Mouse (Mus musculus) G1E (cell line): Measurements from ENCODE around the gene Tlx3. TPM values are rescaled to one million over a fixed set of nuclear protein-coding genes. Genes with fewer than 3 reads are reported as not detected.

Experiments used
- ATAC-seq: 2 replicates; pipeline ENCODE4 v1.8.0; 2016; ENCODE audit warnings: mild to moderate bottlenecking; ENCODE audit not compliant: insufficient number of reproducible peaks, poor library complexity, low FRiP score, severe bottlenecking; ENCODE audit errors: extremely low read depth
- DNase-seq: peaks from one replicate; pipeline ENCODE4 v3.0.0; 2012; ENCODE audit warnings: low spot score
- H3K27me3 ChIP-seq: 2 replicates; pipeline ENCODE4 v1.6.1; 2012; ENCODE audit warnings: mild to moderate bottlenecking, low read length, inconsistent platforms; ENCODE audit not compliant: insufficient read depth
- H3K36me3 ChIP-seq: replicated peaks from 2 replicates; pipeline ENCODE3; 2012; ENCODE audit warnings: mild to moderate bottlenecking, inconsistent platforms
- H3K4me1 ChIP-seq: 2 replicates; pipeline ENCODE4 v1.6.1; 2012; ENCODE audit warnings: low read depth, low read length, inconsistent platforms, mixed read lengths; ENCODE audit not compliant: insufficient read depth
- H3K4me3 ChIP-seq: 2 replicates; pipeline ENCODE4 v1.5.1; 2012; ENCODE audit warnings: low read depth, mild to moderate bottlenecking, inconsistent platforms, low read length, moderate library complexity, mixed read lengths
- H3K9me3 ChIP-seq: replicated peaks from 2 replicates; pipeline ENCODE4 v1.6.1; 2012; ENCODE audit warnings: inconsistent platforms
- CTCF ChIP-seq: IDR thresholded peaks from 2 replicates; pipeline ENCODE4 v1.5.1; 2012; ENCODE audit warnings: low read depth, low read length, inconsistent platforms, mixed read lengths
- GATA1 ChIP-seq: IDR thresholded peaks from 2 replicates; pipeline ENCODE4 v1.6.1; 2012; ENCODE audit warnings: borderline replicate concordance, low read length, inconsistent platforms, mixed read lengths
- GATA2 ChIP-seq: IDR thresholded peaks from 2 replicates; pipeline ENCODE4 v1.6.1; 2012; ENCODE audit warnings: low read depth, low read length, inconsistent platforms, borderline replicate concordance
- POLR2AphosphoS5 ChIP-seq: IDR thresholded peaks from 2 replicates; pipeline ENCODE4 v1.6.1; 2012; ENCODE audit warnings: low read depth, low read length, inconsistent platforms; ENCODE audit not compliant: insufficient replicate concordance
- TAL1 ChIP-seq: conservative IDR thresholded peaks from 2 replicates; pipeline ENCODE4 v1.6.1; 2012; ENCODE audit warnings: low read depth, low read length, inconsistent platforms, mixed read lengths
- polyA plus RNA-seq: library from polyadenylated mRNA; stranded (reverse); fragments of >175 nt; gene quantifications from 2 replicates; pipeline ENCODE4 v1.2.3, GENCODE M21; 2012
- total RNA-seq, 2 experiments: library from RNA; stranded (forward) in 1 of 2; stranded (reverse) in 1 of 2; fragments of 200-1000 nt in 1 of 2; fragments of >200 nt in 1 of 2; fragmentation: Nextera tagmentation in 1 of 2; gene quantifications; 2 replicates each; pipeline ENCODE4 v1.2.3; 2014 to 2017

The Tlx3 gene
- total and polyA plus RNA-seq, 3 experiments: 0.03 TPM; not detected in 2

- no peaks in the 10 kb centered on the region for H3K36me3 ChIP-seq
- DNase-seq (no peak), ATAC-seq (no peak)
- H3K4me3 ChIP-seq: no peak overlapping the region
- peaks cover 10% of the 10 kb centered on the region for H3K27me3 ChIP-seq
- H3K4me1 ChIP-seq: no peaks in the 10 kb centered on the region
- peaks cover 4% of the 10 kb centered on the region for H3K9me3 ChIP-seq
- no peak for TF ChIP-seq CTCF
- no peak for TF ChIP-seq GATA2
- TF ChIP-seq GATA1: no peak
- TF ChIP-seq TAL1: no peak
- TF ChIP-seq POLR2AphosphoS5: no peak
Measured at GRCm38 (mm10) chr11:33193695-33194094, 9.7 kb downstream of the Tlx3 start.

DNA sequence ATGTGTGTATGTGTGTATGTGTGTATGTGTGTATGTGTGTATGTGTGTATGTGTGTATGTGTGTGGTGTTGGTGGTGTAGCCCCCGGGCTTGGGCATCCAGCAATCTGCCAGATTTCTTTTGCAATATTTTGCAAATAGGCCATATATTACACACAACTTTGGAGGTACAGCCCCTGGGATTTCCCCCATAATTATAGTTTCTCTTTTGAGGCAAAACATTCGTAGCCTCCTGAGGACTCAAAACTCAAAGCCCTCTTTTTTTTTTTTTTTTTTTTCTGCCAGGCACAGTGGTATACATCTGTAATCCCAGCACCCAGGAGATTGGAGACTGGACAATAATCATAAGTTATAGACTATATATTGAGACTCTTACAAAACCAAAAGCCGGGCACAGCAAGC, 21.6 kb downstream of the Tlx3 start:
- no peaks in the 10 kb centered on the region for H3K4me1 ChIP-seq
- ATAC-seq (no peak), DNase-seq (no peak)
- no peaks in the 10 kb centered on the region for H3K36me3 ChIP-seq
- H3K9me3 ChIP-seq: no peaks in the 10 kb centered on the region
- no peak for TF ChIP-seq GATA2
- TF ChIP-seq TAL1: no peak
- TF ChIP-seq GATA1: no peak
- TF ChIP-seq POLR2AphosphoS5: no peak
- TF ChIP-seq CTCF: no peak
- no peak overlapping the region for H3K4me3 ChIP-seq
- H3K27me3 ChIP-seq: peaks cover 29% of the 10 kb centered on the region

DNA sequence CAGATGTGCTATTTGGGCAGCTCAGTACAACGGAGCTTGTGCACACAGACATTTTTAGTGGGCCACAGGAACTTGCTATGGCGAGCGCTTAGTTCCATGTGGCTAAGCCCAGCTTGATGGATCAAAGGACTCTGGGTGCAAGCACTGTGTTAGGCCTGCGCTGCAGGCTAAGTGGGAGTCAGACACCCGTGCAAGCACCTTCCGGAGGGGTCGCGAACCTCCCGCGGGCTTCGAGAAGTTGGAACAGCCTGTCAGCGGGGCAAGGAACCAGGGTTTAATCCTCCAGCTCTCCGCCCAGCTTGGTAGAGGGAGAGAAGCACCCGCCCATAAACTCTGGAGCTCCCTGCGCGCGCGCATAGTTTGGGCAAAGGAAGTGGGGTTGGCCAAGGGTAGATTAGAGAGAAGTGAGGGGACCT, 22.7 kb downstream of the Tlx3 start:
- ATAC-seq (no peak), DNase-seq (no peak)
- Histone ChIP-seq H3K4me3 (no peak overlapping the region), H3K36me3 (no peaks in the 10 kb centered on the region), H3K27me3 (peaks cover 29% of the 10 kb centered on the region), H3K4me1 (no peaks in the 10 kb centered on the region), H3K9me3 (no peaks in the 10 kb centered on the region)
- TF ChIP-seq GATA2 (no peak), POLR2AphosphoS5 (no peak), TAL1 (no peak), CTCF (no peak), GATA1 (no peak)

GRCm38 (mm10) chr11:33179802-33180201, 23.6 kb downstream of the Tlx3 start:
- TF ChIP-seq TAL1 (no peak), CTCF (no peak), GATA1 (no peak), GATA2 (no peak), POLR2AphosphoS5 (no peak)
- Histone ChIP-seq H3K4me1 (no peaks in the 10 kb centered on the region), H3K36me3 (no peaks in the 10 kb centered on the region), H3K27me3 (peaks cover 32% of the 10 kb centered on the region), H3K4me3 (no peak overlapping the region), H3K9me3 (no peaks in the 10 kb centered on the region)
- no peak for ATAC-seq
- DNase-seq: no peak

- Histone ChIP-seq H3K36me3 (no peaks in the 10 kb centered on the region), H3K4me3 (no peak overlapping the region), H3K9me3 (no peaks in the 10 kb centered on the region), H3K4me1 (no peaks in the 10 kb centered on the region), H3K27me3 (peaks cover 32% of the 10 kb centered on the region)
- DNase-seq (no peak), ATAC-seq (no peak)
- TF ChIP-seq TAL1 (no peak), POLR2AphosphoS5 (no peak), GATA1 (no peak), CTCF (no peak), GATA2 (no peak)
Measured at GRCm38 (mm10) chr11:33176525-33177245, 26.7 kb downstream of the Tlx3 start.

- H3K9me3 ChIP-seq: no peaks in the 10 kb centered on the region
- H3K27me3 ChIP-seq: peaks cover 33% of the 10 kb centered on the region
- H3K4me1 ChIP-seq: no peaks in the 10 kb centered on the region
- DNase-seq: no peak
- no peak for ATAC-seq
- TF ChIP-seq GATA2 (no peak), GATA1 (no peak), CTCF (no peak), POLR2AphosphoS5 (no peak), TAL1 (no peak)
- H3K4me3 ChIP-seq: no peak overlapping the region
- no peaks in the 10 kb centered on the region for H3K36me3 ChIP-seq
Measured at GRCm38 (mm10) chr11:33175768-33176167, 27.6 kb downstream of the Tlx3 start.
